In the genomic region with DNA sequence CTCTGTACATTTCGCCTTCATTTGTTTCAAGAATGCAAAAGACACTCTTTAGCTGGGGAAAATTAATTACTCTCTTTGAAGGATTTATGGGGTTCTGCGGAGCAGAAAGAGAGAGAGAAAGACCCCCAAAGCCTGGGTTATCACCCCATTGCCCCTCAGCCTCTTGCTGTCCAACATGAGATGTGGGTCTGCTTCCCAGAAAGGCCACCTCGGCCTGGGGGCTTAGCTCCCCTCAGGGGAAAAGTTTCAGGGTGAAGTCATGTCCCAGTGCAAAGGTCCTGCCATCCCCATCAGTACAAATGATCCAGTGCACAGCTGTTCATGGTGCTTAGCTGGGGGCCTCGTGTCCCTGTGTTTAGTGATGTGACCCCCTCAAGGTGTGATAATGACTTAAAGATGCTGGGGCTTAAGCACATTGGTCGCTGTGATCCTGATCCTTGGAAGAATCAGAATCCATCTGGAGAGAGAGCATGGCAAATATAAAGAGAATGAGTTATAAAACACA, we compare ENCODE assay signal across 9 mouse cellular contexts.
DNase-seq lines count a peak whose midpoint lies in the region; ATAC-seq and TF ChIP-seq lines count a peak whose summit lies in the region.
"Had no signal": no experiment of that assay in that cellular context is flagged by ENCODE, and none has a peak within 500 bp of the region (broad histone marks: within the 10 kb centered on the region; RNA-seq: fewer than 3 reads in every experiment).

No protein-coding gene starts in this region.

- no peak overlapping the region for H3K9ac ChIP-seq in liver, embryonic 11.5 days (ENCODE audit: low read depth, low read length)
- H3K9ac ChIP-seq in liver, embryonic 12.5 days: no peak overlapping the region
- H3K9ac ChIP-seq: liver, embryonic 15.5 days had no signal

- H3K27ac ChIP-seq in gastrocnemius, adult 2 months: peak overlapping the region; percentile 85
- no peak overlapping the region for H3K27ac ChIP-seq in liver, embryonic 11.5 days (ENCODE audit: low read depth, low read length)
- no peak overlapping the region for H3K27ac ChIP-seq in liver, embryonic 12.5 days
- peak overlapping the region; percentile 71 for H3K27ac ChIP-seq in olfactory bulb, adult 2 months (ENCODE audit: insufficient read depth, low read depth, low read length)

- no peaks in the 10 kb centered on the region for H3K27me3 ChIP-seq in liver, embryonic 11.5 days (replicated peaks; ENCODE audit: control insufficient read depth, insufficient read depth, low read length)
- no peaks in the 10 kb centered on the region for H3K27me3 ChIP-seq in liver, embryonic 12.5 days (replicated peaks)
- H3K27me3 ChIP-seq: liver, embryonic 15.5 days had no signal

- H3K4me3 ChIP-seq in gastrocnemius, adult 2 months: no peak overlapping the region
- H3K4me3 ChIP-seq in liver, embryonic 11.5 days (ENCODE audit: low read depth, low read length): no peak overlapping the region
- no peak overlapping the region for H3K4me3 ChIP-seq in liver, embryonic 12.5 days
- H3K4me3 ChIP-seq in olfactory bulb, adult 2 months (ENCODE audit: insufficient read depth, low read depth, low read length): no peak overlapping the region
- H3K4me3 ChIP-seq: liver, embryonic 15.5 days had no signal

- WGBS in liver, embryonic 11.5 days: 56% methylated on average over 5 of the region's 5 CpGs
- 51% methylated on average over 5 of the region's 5 CpGs for WGBS in liver, embryonic 12.5 days (ENCODE audit: insufficient replicate concordance)
- WGBS in olfactory bulb, adult 2 months: 59% methylated on average over 5 of the region's 5 CpGs

- H3K4me2 ChIP-seq in liver, embryonic 11.5 days: no peak overlapping the region
- no peak overlapping the region for H3K4me2 ChIP-seq in liver, embryonic 12.5 days
- H3K4me2 ChIP-seq: liver, embryonic 15.5 days had no signal

- DNase-seq in gastrocnemius, adult 2 months: no peak
- no peak for DNase-seq in gastrocnemius, postnatal 10 days
- DNase-seq in liver, embryonic 11.5 days (ENCODE audit: low spot score): peak; percentile 7
- DNase-seq in hindlimb bud, embryonic 11.5 days (ENCODE audit: extremely low spot score, low read depth, low spot score): peak; percentile 41
- DNase-seq in gastrocnemius, adult 8-10 months (ENCODE audit: low spot score in 2 of 2): no peak
- no peak for DNase-seq in cerebellum, adult 9-11 months

- no peaks in the 10 kb centered on the region; the same call in 1 of the 2 replicates for H3K4me1 ChIP-seq in liver, embryonic 11.5 days (replicated peaks; ENCODE audit: control insufficient read depth, insufficient read depth, low read length)
- no peaks in the 10 kb centered on the region for H3K4me1 ChIP-seq in liver, embryonic 12.5 days
- H3K4me1 ChIP-seq in olfactory bulb, adult 2 months (ENCODE audit: control insufficient read depth, insufficient read depth, low read length): peaks cover 8% of the 10 kb centered on the region
- H3K4me1 ChIP-seq: liver, embryonic 15.5 days had no signal

- intact Hi-C loops in gastrocnemius, adult 2 months (cut with DNase I): no loop called here

- H3K36me3 ChIP-seq in liver, embryonic 11.5 days (ENCODE audit: control insufficient read depth, insufficient read depth, low read length): no peaks in the 10 kb centered on the region
- no peaks in the 10 kb centered on the region for H3K36me3 ChIP-seq in liver, embryonic 12.5 days
- H3K36me3 ChIP-seq: liver, embryonic 15.5 days had no signal

- no peak for TF ChIP-seq POLR2A in olfactory bulb, adult 2 months (IDR thresholded peaks at IDR 0.05; ENCODE audit: insufficient read depth, low read depth, low read length)

- H3K9me3 ChIP-seq in liver, embryonic 11.5 days (ENCODE audit: control insufficient read depth, low read length): no peaks in the 10 kb centered on the region
- H3K9me3 ChIP-seq in liver, embryonic 12.5 days (replicated peaks): no peaks in the 10 kb centered on the region
- H3K9me3 ChIP-seq: liver, embryonic 15.5 days had no signal

- no peak for TF ChIP-seq CTCF in gastrocnemius, adult 2 months (IDR thresholded peaks at IDR 0.05)
- no peak for TF ChIP-seq CTCF in olfactory bulb, adult 2 months (IDR thresholded peaks at IDR 0.05; ENCODE audit: insufficient read depth, low read depth, low read length)

- no peak for ATAC-seq in liver, embryonic 11.5 days (replicated peaks; ENCODE audit: low FRiP score)
- no peak for ATAC-seq in liver, embryonic 12.5 days

Comparison
In these comparisons a context has a peak if more than half of its experiments do, and no peak if none do; other contexts are left out.
1. DNase-seq: peak in liver, embryonic 11.5 days (single experiment) and hindlimb bud, embryonic 11.5 days (single experiment); none in gastrocnemius, adult 2 months (single experiment), gastrocnemius, postnatal 10 days (single experiment), gastrocnemius, adult 8-10 months (0 of 2) and cerebellum, adult 9-11 months (single experiment).
2. H3K27ac ChIP-seq: peak in gastrocnemius, adult 2 months (single experiment) and olfactory bulb, adult 2 months (single experiment); none in liver, embryonic 11.5 days (single experiment) and liver, embryonic 12.5 days (single experiment).